Mouse (Mus musculus) stomach, adult 2 months (tissue): ENCODE measurements around the gene Btbd35f29. TPM values are rescaled to one million over a fixed set of nuclear protein-coding genes. Genes with fewer than 3 reads are reported as not detected.

Experiments
- polyA plus RNA-seq: library from polyadenylated mRNA; depleted of rRNA; stranded (reverse); fragments of >200 nt; gene quantifications from 2 replicates; pipeline ENCODE4 v1.2.3, GENCODE M21; 2012; rRNA removed

Btbd35f29 gene
- not detected in 2 replicates for polyA plus RNA-seq

DNA sequence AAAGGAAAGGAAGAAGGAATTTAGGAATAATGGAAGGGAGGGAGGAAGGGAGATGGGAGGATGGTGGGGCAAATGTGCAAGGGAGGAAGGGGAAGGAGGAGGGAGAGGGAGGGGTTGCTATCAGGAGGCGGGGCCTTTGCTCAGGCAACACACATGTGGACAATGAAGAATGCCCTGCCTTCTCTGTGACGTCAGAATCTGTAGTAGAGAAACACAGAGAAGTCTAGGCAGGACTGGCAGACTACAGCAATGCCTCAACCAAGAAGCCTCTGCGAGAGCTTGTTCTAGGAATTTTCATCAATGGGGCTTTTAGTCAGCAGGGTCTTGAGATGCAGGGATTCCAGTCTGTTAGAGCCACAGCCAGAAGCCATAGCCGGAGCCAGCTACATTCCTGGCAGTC lies at the start of gene Btbd35f29:
Gene Btbd35f29, plus strand, starts transcription at position 301 of the 400 bp plus-strand sequence.

Other genes with a start within 250 kb of the Btbd35f29 start
- not detected in 2 replicates for gene Spin2f, start 136.2 kb downstream of the Btbd35f29 start, polyA plus RNA-seq
- not detected in 2 replicates for gene Btbd35f26, start 218.8 kb downstream of the Btbd35f29 start, polyA plus RNA-seq